Mouse (Mus musculus): Measurements from ENCODE around the gene Amotl1.

DNA sequence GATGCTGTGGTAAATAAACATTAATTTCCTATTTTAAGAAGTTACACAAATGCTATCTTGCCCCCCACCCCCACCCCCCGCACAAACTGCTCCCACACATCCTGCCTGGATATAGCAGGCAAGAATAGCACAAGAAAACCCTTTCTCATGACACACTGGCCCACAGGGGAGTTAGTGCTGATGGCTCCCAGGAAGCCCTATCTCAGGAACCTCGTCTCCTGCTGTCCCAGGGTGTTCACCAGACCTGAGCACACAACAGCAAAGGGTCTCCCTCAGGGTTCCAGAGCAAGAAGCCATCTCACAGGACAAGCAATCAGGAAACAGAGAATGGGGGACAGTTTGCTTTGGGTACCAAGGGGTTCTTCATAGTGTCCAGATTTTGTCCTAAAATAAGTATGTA lies 17.3 kb downstream of the Amotl1 start:
- TF ChIP-seq CTCF (IDR thresholded peaks at IDR 0.05; ENCODE audit: low read depth) = no peak
- no peak for TF ChIP-seq EP300 (IDR thresholded peaks at IDR 0.05; ENCODE audit: low read depth)

Data from liver, postnatal 0 days (tissue).